Mouse (Mus musculus) embryonic facial prominence, embryonic 13.5 days (tissue): ENCODE data around the gene Rftn1. TPM values are rescaled to one million over a fixed set of nuclear protein-coding genes. Genes with fewer than 3 reads are reported as not detected.

Experiments
- ATAC-seq: fragments of 200-750 bp; cut with Nextera tagmentation; 2 replicates; pipeline ENCODE4 v1.8.0; 2017; ENCODE audit warnings: low read depth; ENCODE audit not compliant: insufficient number of reproducible peaks, insufficient read depth, low FRiP score, low TSS enrichment
- H3K27ac ChIP-seq: fragments of 300-500 bp; sonication (generic); 2 replicates; pipeline ENCODE4 v1.5.1; 2015; ENCODE audit warnings: moderate library complexity, mild to moderate bottlenecking, inconsistent platforms
- H3K27me3 ChIP-seq: fragments of 300-500 bp; sonication (generic); 2 replicates; pipeline ENCODE4 v1.6.1; 2015; ENCODE audit warnings: mild to moderate bottlenecking, inconsistent platforms
- H3K36me3 ChIP-seq: fragments of 300-500 bp; sonication (generic); 2 replicates; pipeline ENCODE4 v1.6.1; 2015; ENCODE audit warnings: mild to moderate bottlenecking, inconsistent platforms
- H3K4me1 ChIP-seq: fragments of 300-500 bp; sonication (generic); 2 replicates; pipeline ENCODE4 v1.6.1; 2015; ENCODE audit warnings: inconsistent platforms
- H3K4me2 ChIP-seq: fragments of 300-500 bp; sonication (generic); 2 replicates; pipeline ENCODE4 v1.6.1; 2015; ENCODE audit warnings: moderate library complexity, mild to moderate bottlenecking, inconsistent platforms
- H3K4me3 ChIP-seq: fragments of 300-500 bp; sonication (generic); 2 replicates; pipeline ENCODE4 v1.5.1; 2015; ENCODE audit warnings: mild to moderate bottlenecking, inconsistent platforms
- H3K9ac ChIP-seq: fragments of 300-500 bp; sonication (generic); 2 replicates; pipeline ENCODE4 v1.6.1; 2015; ENCODE audit warnings: mild to moderate bottlenecking, inconsistent platforms
- H3K9me3 ChIP-seq: fragments of 300-500 bp; sonication (generic); 2 replicates; pipeline ENCODE4 v1.6.1; 2016; ENCODE audit warnings: inconsistent platforms
- WGBS: fragments of 180-500 bp; shearing (Covaris S2); methylation state at CpG from one replicate; pipeline ENCODE4 v1.1.7; 2015; ENCODE audit warnings: mixed read lengths; 5-methylcytosine and 5-hydroxymethylcytosine counted together
- polyA plus RNA-seq: library from polyadenylated mRNA; unstranded; fragments of >200 nt; fragmentation: Nextera tagmentation; extraction: Ambion mirVana; gene quantifications from 2 replicates; pipeline ENCODE4 v1.2.1, GENCODE M21; 2015

The Rftn1 gene
- polyA plus RNA-seq, 1 experiment from 2014 or later: 15.8 TPM

DNA sequence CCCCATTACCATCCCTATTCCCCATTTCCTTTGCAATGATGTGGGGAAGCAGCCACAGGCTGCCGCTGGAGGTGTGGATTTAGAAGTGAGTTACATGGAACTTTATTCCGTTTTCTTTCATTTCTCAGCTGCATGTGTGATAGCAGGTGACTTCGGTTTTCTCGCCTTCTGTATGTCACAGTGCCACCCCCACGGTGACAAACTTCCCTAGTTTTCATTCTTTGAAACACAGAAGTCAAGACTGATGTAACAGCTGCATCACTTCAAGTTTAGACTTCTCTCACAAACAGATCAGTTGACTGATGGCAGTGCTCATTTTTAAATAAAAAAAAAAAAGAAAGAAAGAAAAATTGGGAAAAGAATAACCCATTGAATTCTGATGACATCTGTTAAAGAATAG is 121.3 kb downstream of the Rftn1 start:
- no peak overlapping the region for H3K9ac ChIP-seq
- H3K36me3 ChIP-seq: no peaks in the 10 kb centered on the region
- no peak overlapping the region for H3K4me2 ChIP-seq
- 89% methylated on average over 5 of the region's 5 CpGs for WGBS
- no peak overlapping the region for H3K27ac ChIP-seq
- H3K4me1 ChIP-seq: peaks cover 7% of the 10 kb centered on the region
- no peak for ATAC-seq
- no peaks in the 10 kb centered on the region for H3K27me3 ChIP-seq
- no peaks in the 10 kb centered on the region for H3K9me3 ChIP-seq
- H3K4me3 ChIP-seq: no peak overlapping the region

DNA sequence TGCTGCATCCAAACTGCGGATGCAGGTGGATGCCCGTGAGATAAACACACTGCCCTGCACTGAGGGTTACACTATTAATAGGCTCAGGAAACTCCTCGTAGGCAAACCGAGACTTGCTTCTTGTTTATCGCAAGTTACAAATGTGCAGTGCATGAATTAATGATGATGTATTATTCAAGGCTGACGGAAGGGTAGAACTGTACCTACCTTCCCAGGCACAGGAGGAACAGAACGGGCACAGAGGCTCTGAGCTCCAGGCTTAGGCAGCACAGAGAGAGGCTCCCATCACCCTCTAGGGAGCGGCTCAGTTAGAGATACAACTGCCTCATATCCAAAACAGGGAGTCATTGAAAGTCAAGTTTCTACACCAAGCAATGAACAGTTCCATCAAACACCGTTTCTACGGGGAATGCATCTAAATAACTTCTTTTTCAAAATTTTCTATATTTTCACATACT is 121.8 kb downstream of the Rftn1 start:
- no peak overlapping the region for H3K27ac ChIP-seq
- ATAC-seq: no peak
- peaks cover 7% of the 10 kb centered on the region for H3K4me1 ChIP-seq
- H3K36me3 ChIP-seq: no peaks in the 10 kb centered on the region
- 89% methylated on average over 10 of the region's 10 CpGs for WGBS
- no peaks in the 10 kb centered on the region for H3K27me3 ChIP-seq
- H3K9ac ChIP-seq: no peak overlapping the region
- H3K9me3 ChIP-seq: no peaks in the 10 kb centered on the region
- no peak overlapping the region for H3K4me3 ChIP-seq
- no peak overlapping the region for H3K4me2 ChIP-seq

DNA sequence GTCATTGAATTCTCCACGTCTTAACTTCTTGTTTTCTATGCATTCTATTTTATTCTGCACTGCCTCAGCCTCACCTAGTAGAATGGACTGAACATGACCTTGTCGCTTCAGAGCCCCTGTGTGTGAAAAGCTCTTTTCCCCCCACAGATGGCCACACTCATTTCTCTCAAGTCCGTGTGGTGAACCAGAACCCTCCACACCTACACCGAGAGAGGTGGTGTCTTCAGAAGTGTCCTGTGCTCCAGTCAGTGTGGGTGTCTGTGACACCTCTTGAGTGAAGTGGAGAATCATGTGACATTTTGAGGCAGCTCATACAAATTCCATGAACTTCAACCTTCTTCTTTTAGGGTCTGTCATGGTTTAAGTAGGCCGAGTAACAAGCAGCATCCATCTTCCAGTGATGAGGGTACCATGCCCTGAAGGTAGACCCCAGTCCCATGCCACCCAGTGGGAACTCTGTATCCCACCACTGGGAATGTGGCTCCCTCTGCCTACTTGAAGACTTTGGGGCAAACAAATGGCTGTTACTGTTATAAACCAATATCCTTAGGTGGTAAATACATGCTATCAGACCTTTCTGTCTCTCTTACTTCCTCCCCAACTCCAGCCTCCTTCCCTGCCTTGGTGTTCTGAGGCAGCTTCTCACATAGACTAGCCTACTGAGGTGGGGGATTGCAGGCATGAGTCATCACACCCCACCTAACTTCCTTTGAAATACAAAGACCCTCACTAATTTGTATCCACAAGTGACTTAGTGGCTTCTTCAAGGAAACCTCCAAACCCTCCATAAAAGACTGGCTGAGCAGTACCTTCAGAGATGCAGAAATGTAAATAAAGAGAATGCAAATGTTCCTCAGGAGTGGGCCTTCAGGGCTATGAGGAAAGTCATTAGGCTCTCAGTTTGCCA is 122.4 kb downstream of the Rftn1 start:
- no peak for ATAC-seq
- no peaks in the 10 kb centered on the region for H3K27me3 ChIP-seq
- H3K4me2 ChIP-seq: no peak overlapping the region
- no peak overlapping the region for H3K27ac ChIP-seq
- no peaks in the 10 kb centered on the region for H3K9me3 ChIP-seq
- H3K4me1 ChIP-seq: peaks cover 7% of the 10 kb centered on the region
- no peaks in the 10 kb centered on the region for H3K36me3 ChIP-seq
- 83% methylated on average over 5 of the region's 5 CpGs for WGBS
- H3K9ac ChIP-seq: no peak overlapping the region
- no peak overlapping the region for H3K4me3 ChIP-seq

DNA sequence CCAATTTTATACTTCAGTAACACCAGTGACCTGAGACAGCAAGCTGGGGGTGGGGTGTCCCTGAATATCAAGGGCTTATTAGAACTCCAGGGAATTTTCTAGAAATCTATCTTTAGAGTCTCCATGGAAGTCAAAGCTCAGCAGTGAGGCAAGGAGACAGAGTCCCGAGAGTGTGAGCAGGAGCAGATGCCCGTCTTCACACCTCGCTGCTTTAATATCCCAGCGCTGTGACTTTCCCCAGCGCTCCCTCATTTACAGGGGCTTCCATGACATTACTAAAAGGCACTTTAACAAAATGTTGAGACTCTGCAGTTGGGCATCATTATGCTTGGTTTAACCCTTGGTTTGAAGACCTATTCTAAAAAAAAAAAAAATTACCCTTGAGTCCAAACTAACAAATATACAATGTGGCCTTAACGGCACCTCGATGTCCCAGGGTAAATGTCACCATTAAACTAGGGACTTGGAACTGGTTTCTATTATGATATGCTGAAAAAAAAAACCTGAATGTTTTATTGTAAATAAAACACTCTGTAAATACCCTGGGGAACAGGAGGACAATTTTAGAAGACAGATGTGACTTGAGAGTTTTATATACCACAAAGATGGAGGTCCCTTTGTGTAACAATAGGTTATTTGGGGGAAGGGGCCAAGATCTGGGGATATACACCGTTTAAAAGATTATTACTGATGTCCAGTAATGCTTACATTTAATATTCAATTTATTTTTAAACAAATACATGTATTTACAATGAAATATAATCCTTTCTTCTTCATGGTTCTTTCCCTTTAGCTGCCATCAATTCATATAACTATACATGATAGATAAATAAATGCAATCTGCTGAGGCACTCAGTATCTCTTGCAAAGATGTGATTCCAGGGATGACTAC is 123.4 kb downstream of the Rftn1 start:
- ATAC-seq: no peak
- H3K27ac ChIP-seq: no peak overlapping the region
- no peaks in the 10 kb centered on the region for H3K27me3 ChIP-seq
- WGBS: 86% methylated on average over 8 of the region's 8 CpGs
- no peaks in the 10 kb centered on the region for H3K36me3 ChIP-seq
- no peak overlapping the region for H3K4me3 ChIP-seq
- no peaks in the 10 kb centered on the region for H3K9me3 ChIP-seq
- no peak overlapping the region for H3K4me2 ChIP-seq
- H3K4me1 ChIP-seq: peaks cover 7% of the 10 kb centered on the region
- H3K9ac ChIP-seq: no peak overlapping the region

DNA sequence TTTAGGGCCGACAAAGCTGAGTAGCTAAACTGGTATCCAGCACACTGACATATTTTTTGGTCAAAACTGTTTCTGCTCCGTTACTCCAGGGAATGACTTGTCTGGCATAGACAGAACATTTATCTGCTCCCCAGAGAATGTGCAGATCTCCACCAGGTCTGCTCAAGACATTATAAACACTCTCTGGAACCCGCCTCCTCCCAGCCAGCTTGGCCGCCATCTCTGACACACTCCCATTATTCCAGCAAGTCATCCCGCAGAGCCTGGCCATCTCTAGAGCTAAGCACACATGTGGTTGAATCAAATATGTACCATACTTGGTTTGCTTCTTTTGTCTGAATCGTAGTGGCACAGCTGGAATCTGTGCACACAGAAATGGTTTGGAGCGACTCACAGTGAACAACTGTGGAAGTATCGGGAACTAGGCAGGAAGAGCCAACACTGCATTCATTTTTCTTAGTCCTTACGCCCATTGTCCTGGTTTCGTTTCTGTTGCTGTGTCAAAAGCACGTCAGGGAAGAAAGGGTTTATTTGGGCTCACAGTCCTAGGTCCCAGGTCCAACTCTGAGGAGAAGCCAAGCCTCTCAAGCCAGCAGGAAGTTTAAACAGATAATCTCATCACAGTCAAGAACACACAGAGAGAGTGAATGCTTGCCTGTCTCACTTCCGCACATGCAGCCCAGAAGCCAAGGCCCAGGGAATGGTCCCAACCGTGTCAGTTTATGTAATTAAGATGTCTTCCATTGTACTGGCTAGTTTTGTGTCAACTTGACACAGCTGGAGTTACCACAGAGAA is 126.4 kb downstream of the Rftn1 start:
- no peaks in the 10 kb centered on the region for H3K4me1 ChIP-seq
- H3K27ac ChIP-seq: no peak overlapping the region
- H3K27me3 ChIP-seq: no peaks in the 10 kb centered on the region
- H3K4me3 ChIP-seq: no peak overlapping the region
- ATAC-seq: no peak
- no peaks in the 10 kb centered on the region for H3K36me3 ChIP-seq
- H3K4me2 ChIP-seq: no peak overlapping the region
- H3K9ac ChIP-seq: no peak overlapping the region
- no peaks in the 10 kb centered on the region for H3K9me3 ChIP-seq
- WGBS: 79% methylated on average over 13 of the region's 13 CpGs

DNA sequence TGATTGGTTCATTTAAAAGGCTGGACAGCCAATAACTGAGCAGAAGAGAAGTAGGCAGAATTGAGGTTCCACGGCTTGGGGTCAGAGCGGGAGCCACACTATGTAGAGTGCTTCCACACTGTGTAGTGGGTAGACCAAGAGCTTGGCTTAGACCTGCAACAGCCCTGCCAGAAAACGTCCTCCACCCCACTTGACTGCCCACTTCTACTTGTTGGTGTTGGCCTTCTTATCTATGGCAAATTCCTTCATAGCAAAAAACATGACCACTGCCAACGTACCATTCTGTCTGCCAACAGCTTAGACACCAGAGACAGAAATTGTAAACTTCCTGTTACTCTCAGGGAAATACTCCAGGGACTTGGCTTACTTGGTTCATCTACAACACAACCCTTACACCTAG is 127.8 kb downstream of the Rftn1 start:
- Histone ChIP-seq H3K27ac (no peak overlapping the region), H3K9ac (no peak overlapping the region), H3K4me1 (no peaks in the 10 kb centered on the region), H3K36me3 (no peaks in the 10 kb centered on the region), H3K9me3 (no peaks in the 10 kb centered on the region), H3K27me3 (no peaks in the 10 kb centered on the region), H3K4me2 (no peak overlapping the region), H3K4me3 (no peak overlapping the region)
- no peak for ATAC-seq
- 84% methylated on average over 4 of the region's 4 CpGs for WGBS

DNA sequence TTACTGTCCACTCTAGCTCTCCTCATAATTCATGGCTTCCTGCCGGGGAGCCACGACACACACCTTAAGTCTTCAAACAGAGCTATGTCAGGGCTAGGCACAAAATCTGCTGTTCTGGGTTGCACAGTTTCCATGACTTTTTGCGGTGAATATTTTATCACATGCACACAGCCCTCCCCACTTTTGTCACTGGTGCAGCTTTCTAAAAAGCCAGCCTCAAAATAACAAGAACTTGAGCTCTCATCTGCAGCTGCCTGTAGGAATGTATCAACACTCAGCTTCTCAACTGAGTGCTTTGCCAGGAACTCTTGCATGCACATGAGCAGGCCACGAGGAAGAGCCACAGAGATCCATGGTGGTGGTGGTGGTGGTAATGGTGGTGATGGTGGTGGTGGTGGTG is 129.0 kb downstream of the Rftn1 start:
- Histone ChIP-seq H3K9ac (no peak overlapping the region), H3K4me1 (no peaks in the 10 kb centered on the region), H3K27ac (no peak overlapping the region), H3K9me3 (no peaks in the 10 kb centered on the region), H3K4me3 (no peak overlapping the region), H3K36me3 (no peaks in the 10 kb centered on the region), H3K4me2 (no peak overlapping the region), H3K27me3 (no peaks in the 10 kb centered on the region)
- no peak for ATAC-seq
- 95% methylated on average over 4 of the region's 4 CpGs for WGBS

DNA sequence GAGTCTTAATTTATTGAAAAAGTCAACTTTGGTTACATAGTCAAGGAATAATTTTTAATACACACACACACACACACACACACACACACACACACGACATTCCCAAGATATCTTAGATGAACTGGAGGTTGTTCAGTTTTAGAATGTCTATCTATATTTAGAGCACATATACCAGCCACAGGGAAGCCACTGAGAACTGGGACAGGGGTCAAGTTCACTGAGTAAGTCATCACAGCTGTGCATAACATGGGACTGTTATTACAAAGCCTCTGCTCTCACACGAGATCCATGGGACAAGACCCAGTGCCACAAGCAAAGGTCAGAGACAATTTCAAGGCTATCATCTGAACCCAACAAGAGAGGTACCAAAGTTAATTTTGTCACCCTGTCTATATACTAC is 130.3 kb downstream of the Rftn1 start:
- Histone ChIP-seq H3K9me3 (no peaks in the 10 kb centered on the region), H3K27ac (no peak overlapping the region), H3K4me1 (no peaks in the 10 kb centered on the region), H3K4me3 (no peak overlapping the region), H3K4me2 (no peak overlapping the region), H3K9ac (no peak overlapping the region), H3K27me3 (no peaks in the 10 kb centered on the region), H3K36me3 (no peaks in the 10 kb centered on the region)
- ATAC-seq: no peak
- 51% methylated on average over 2 of the region's 2 CpGs for WGBS

DNA sequence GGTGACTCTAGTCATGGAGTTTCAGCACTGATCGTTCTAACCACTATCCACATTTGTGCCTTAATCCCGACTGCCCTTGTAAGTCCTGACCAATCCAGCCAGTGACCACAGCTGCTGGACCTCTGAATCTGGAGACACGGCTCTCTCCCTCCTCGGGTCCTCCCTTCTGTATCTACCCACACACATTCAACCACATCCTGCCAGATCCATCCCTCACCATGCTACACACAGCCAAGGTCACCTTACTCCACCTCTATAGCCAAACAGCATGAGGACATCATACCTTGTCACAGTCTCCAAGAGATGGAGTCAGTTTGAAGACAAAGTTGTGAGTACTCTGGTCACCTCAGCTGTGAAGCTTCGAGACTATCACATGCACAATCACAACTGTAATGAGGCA is 131.1 kb downstream of the Rftn1 start:
- no peaks in the 10 kb centered on the region for H3K9me3 ChIP-seq
- no peak overlapping the region for H3K4me2 ChIP-seq
- H3K27ac ChIP-seq: no peak overlapping the region
- WGBS: 91% methylated on average over 5 of the region's 5 CpGs
- no peaks in the 10 kb centered on the region for H3K36me3 ChIP-seq
- ATAC-seq: no peak
- H3K27me3 ChIP-seq: no peaks in the 10 kb centered on the region
- no peak overlapping the region for H3K9ac ChIP-seq
- H3K4me3 ChIP-seq: no peak overlapping the region
- no peaks in the 10 kb centered on the region for H3K4me1 ChIP-seq

DNA sequence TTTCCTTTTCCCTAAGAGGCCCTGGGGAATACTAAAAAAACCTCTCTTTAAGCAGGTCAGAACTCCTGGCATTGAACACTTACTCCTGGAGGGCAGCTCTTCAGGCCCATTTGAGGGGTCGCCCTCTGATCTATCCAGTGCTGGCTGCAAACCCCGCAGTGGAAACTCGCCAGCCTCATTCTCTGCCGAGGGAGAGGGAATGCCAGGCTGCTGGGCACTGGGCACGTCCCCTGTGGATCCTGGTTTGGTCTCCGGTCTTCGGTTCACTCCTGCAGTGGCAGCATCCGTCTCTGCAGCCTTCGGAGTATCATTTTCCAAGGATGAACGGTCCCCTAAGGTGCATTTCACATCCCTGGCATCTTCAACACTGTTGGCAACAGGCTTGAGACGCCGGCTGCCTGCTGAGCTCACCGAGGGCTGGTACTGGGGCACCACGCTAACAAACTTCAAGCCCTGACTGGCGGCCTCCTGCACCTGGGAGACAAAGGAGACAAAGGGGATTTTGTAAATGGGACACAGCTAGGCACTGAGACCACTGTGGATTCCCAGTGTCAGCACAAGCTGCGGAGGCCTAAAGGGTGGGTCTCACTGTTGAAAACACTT is 135.2 kb downstream of the Rftn1 start:
- Histone ChIP-seq H3K4me2 (no peak overlapping the region), H3K27ac (no peak overlapping the region)

DNA sequence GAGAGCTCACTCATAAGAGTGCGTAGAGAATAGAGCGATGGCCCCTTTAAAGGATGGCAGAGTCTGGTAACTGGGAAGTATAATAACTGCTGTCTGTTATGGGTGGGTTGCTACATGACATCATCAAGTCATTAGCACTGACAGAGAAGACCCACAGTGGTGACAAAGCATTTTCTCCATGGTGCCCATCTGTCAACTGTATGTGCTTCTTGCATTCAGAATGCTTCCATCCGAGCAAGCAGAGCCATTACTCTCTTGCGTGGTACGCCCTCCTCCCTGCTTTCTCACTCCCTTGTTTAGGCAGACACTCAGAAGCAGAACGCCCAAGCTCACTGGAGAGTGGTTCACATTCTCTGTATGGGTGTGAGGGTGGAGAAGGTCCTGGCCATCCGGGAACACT is 135.9 kb downstream of the Rftn1 start:
- WGBS: 89% methylated on average over 7 of the region's 7 CpGs
- Histone ChIP-seq H3K9me3 (no peaks in the 10 kb centered on the region), H3K27ac (no peak overlapping the region), H3K4me3 (no peak overlapping the region), H3K36me3 (no peaks in the 10 kb centered on the region), H3K27me3 (no peaks in the 10 kb centered on the region), H3K4me2 (no peak overlapping the region), H3K9ac (no peak overlapping the region), H3K4me1 (peaks cover 15% of the 10 kb centered on the region)
- no peak for ATAC-seq

More for the DNA sequence above, 135.2 kb downstream of the Rftn1 start:
- 61% methylated on average over 16 of the region's 16 CpGs for WGBS
- Histone ChIP-seq H3K9me3 (no peaks in the 10 kb centered on the region), H3K4me1 (peaks cover 15% of the 10 kb centered on the region), H3K9ac (no peak overlapping the region), H3K27me3 (no peaks in the 10 kb centered on the region), H3K4me3 (no peak overlapping the region), H3K36me3 (no peaks in the 10 kb centered on the region)
- no peak for ATAC-seq
